Mouse (Mus musculus): ENCODE results near the gene Kcnj4.
A peak's percentile ranks its signal among the peaks of the same experiment; 100 is the strongest.

The Kcnj4 gene

GRCm38 (mm10) chr15:79453831-79454230 lies 51.2 kb downstream of the Kcnj4 start:
- no peak for DNase-seq

GRCm38 (mm10) chr15:79448041-79448440 lies 57.0 kb downstream of the Kcnj4 start:
- DNase-seq: no peak

GRCm38 (mm10) chr15:79445786-79446654 lies 59.0 kb downstream of the Kcnj4 start:
- no peak for DNase-seq

GRCm38 (mm10) chr15:79443856-79444410 lies 61.1 kb downstream of the Kcnj4 start:
- no peak for DNase-seq

GRCm38 (mm10) chr15:79442961-79443518 lies 62.0 kb downstream of the Kcnj4 start:
- DNase-seq: no peak

GRCm38 (mm10) chr15:79442257-79442611 lies 62.8 kb downstream of the Kcnj4 start:
- no peak for DNase-seq

- DNase-seq: peak; percentile 79
Observed at GRCm38 (mm10) chr15:79441331-79442256, 63.4 kb downstream of the Kcnj4 start.

GRCm38 (mm10) chr15:79440651-79441330 lies 64.2 kb downstream of the Kcnj4 start:
- DNase-seq: peak; percentile 37

GRCm38 (mm10) chr15:79440223-79440622 lies 64.8 kb downstream of the Kcnj4 start:
- DNase-seq: peak; percentile 74

- DNase-seq: no peak
Observed at GRCm38 (mm10) chr15:79439386-79439785, 65.7 kb downstream of the Kcnj4 start.

- no peak for DNase-seq
Observed at GRCm38 (mm10) chr15:79438816-79439215, 66.2 kb downstream of the Kcnj4 start.

- DNase-seq: no peak
Observed at GRCm38 (mm10) chr15:79438209-79438810, 66.7 kb downstream of the Kcnj4 start.

GRCm38 (mm10) chr15:79437541-79438208 lies 67.4 kb downstream of the Kcnj4 start:
- no peak for DNase-seq

GRCm38 (mm10) chr15:79436481-79436921 lies 68.5 kb downstream of the Kcnj4 start:
- peak; percentile 68 for DNase-seq

GRCm38 (mm10) chr15:79435191-79435671 lies 69.8 kb downstream of the Kcnj4 start:
- DNase-seq: no peak
